Mouse (Mus musculus) ES-E14 (cell line): ENCODE data around the gene Rps3a1. TPM values are rescaled to one million over a fixed set of nuclear protein-coding genes. Genes with fewer than 3 reads are reported as not detected.
"Not testable (repeated sequence)": the region's sequence is repeated elsewhere in the genome, so short reads cannot be mapped to it uniquely, and the experiment has no call there.

Experiments
- DNase-seq: peaks from one replicate; pipeline ENCODE4 v3.0.0-alpha.2; 2013; ENCODE audit warnings: low read depth, low spot score
- H3K27ac ChIP-seq: 2 replicates; pipeline ENCODE4 v1.5.1; 2012; ENCODE audit warnings: low read depth, mild to moderate bottlenecking, low read length, moderate library complexity, mixed read lengths; ENCODE audit not compliant: poor library complexity, insufficient read depth, severe bottlenecking
- H3K36me3 ChIP-seq: 2 replicates; pipeline ENCODE4 v1.6.1; 2012; ENCODE audit warnings: mild to moderate bottlenecking, low read length, moderate library complexity, mixed read lengths; ENCODE audit not compliant: control insufficient read depth, poor library complexity, insufficient read depth, severe bottlenecking
- H3K4me1 ChIP-seq, 2 experiments: fragments of 150-350 bp in 1 of 2; sonication (generic) in 1 of 2; 2 replicates each; pipeline ENCODE4 v1.6.1; 2012; ENCODE audit warnings: low read length in 2 of 2, mild to moderate bottlenecking in 1 of 2, mixed read lengths in 1 of 2; ENCODE audit not compliant: control insufficient read depth in 2 of 2, insufficient read depth in 2 of 2, poor library complexity in 1 of 2
- H3K4me3 ChIP-seq, 2 experiments: fragments of 150-350 bp in 1 of 2; sonication (generic) in 1 of 2; 2 replicates each; pipeline ENCODE4 v1.5.1; 2012; ENCODE audit warnings: low read length in 2 of 2, low read depth in 1 of 2, mild to moderate bottlenecking in 1 of 2, mixed read lengths in 1 of 2; ENCODE audit not compliant: insufficient read depth in 1 of 2, poor library complexity in 1 of 2, severe bottlenecking in 1 of 2
- H3K9ac ChIP-seq: 2 replicates; pipeline ENCODE4 v1.6.1; 2012; ENCODE audit warnings: low read depth, mild to moderate bottlenecking, low read length, mixed read lengths; ENCODE audit not compliant: poor library complexity, insufficient read depth, severe bottlenecking
- H3K9me3 ChIP-seq: fragments of 150-350 bp; sonication (generic); 2 replicates; pipeline ENCODE4 v1.6.1; 2012; ENCODE audit warnings: low read depth, mild to moderate bottlenecking, low read length; ENCODE audit not compliant: control insufficient read depth, insufficient read depth
- CHD2 ChIP-seq: IDR thresholded peaks from 2 replicates; pipeline ENCODE4 v1.6.1; 2014; ENCODE audit warnings: mild to moderate bottlenecking, low read depth, low read length, inconsistent platforms
- HCFC1 ChIP-seq: IDR thresholded peaks from 2 replicates; pipeline ENCODE4 v1.6.1; 2012; ENCODE audit warnings: low read length, inconsistent platforms, borderline replicate concordance; ENCODE audit not compliant: insufficient read depth
- MAFK ChIP-seq: IDR thresholded peaks from 2 replicates; pipeline ENCODE4 v1.6.1; 2014; ENCODE audit warnings: mild to moderate bottlenecking, low read depth, low read length, inconsistent platforms; ENCODE audit not compliant: insufficient read depth
- ZC3H11A ChIP-seq: IDR thresholded peaks from 2 replicates; pipeline ENCODE4 v1.6.1; 2012; ENCODE audit warnings: low read depth, mild to moderate bottlenecking, inconsistent platforms, low read length, borderline replicate concordance
- ZNF384 ChIP-seq: IDR thresholded peaks from 2 replicates; pipeline ENCODE4 v1.6.1; 2012; ENCODE audit warnings: low read depth, low read length, inconsistent platforms
- in situ Hi-C, 2 experiments: fragments of 600-800 bp; cut with MboI; formaldehyde crosslinking; loops; one replicate each; pipeline ENCODE4 v1.15.1; 2025; ENCODE audit warnings: low sequenced_read_pairs in 2 of 2, inconsistent platforms in 1 of 2; ENCODE audit not compliant: unreplicated experiment in 2 of 2
- total RNA-seq: library from RNA; depleted of rRNA; stranded (reverse); fragments of 300-350 nt; gene quantifications from 2 replicates; pipeline ENCODE4 v1.2.3, GENCODE M21; 2012

Gene Rps3a1
- total RNA-seq, 1 experiment = 665 TPM

DNA sequence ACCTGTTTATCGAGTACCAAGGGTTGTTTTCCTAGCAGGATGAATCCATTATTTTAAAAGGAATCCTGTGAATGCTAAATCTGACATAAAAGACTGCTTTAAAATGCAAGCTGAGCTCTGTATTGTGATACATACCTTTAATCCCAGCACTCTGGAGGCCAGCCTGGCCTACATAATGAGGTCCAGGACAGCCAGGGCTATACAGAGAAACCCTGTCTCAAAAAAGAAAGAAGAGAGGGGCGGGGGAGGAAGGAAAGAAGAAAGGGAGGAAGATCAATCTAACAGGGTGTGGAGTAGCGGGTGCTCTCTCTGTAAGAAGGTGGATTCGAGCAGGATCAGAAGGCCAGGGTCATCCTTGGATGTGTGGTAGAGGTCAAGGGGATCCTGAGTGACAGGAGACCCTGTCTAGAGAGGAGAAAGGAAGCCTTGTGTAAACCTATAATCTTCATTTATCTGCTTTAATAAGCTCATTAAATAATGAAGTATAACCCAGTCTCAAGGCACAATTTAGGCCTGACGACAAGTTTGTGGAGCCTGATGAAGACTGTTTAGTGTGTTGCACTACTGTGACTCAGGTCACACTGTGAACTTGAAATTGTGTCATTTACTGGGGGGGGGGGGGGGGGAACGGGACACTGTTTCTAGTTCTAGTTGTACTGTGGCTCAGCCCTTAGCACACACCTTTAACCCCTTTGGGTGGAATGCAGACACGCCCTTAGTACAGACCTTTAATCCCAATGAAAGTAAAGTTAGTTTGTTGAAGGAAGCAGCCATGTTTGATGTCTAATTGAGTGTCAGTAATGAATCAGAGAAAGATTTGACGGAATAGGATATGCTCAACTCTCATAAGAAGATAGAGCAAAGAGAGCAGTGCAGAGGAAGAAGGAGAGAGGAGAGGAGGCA is 34.6 kb downstream of the Rps3a1 start:
- Histone ChIP-seq H3K27ac (no peak overlapping the region), H3K4me3 (no peak overlapping the region)

DNA sequence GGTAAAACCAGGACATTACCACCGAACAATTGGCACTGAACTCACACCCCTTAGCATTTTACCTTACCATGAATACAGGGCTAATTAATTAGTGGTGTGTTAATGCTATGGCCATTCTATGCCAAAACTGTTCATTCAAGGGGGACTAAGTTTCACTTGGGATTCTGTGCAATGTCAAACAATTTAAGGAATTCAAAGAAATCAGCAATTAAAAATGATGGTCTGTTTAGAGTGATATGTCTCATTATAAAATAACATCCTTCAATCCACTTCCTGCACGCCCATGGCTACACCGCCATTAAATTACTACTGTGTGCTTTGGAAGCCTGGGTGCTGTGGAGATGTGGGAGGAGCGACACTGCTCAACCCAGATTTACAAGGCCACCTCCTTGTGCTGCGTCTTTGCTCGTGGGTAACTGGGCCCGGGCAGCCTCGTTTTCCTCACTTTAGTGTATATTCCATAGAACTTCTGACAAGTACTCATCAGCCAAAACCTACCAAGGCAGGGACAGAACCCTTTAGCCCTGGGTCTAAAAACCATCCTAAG is 36.3 kb downstream of the Rps3a1 start:
- Histone ChIP-seq H3K9ac (no peak overlapping the region), H3K27ac (no peak overlapping the region), H3K4me3 (no peak overlapping the region), H3K36me3 (peaks cover 5% of the 10 kb centered on the region; the same call in 1 of the 2 replicates), H3K4me1 (no peaks in the 10 kb centered on the region), H3K9me3 (no peaks in the 10 kb centered on the region)
- TF ChIP-seq CHD2 (no peak), HCFC1 (no peak), ZNF384 (no peak)
- DNase-seq = no peak
- in situ Hi-C loops = loop anchor here in 1 of 2 experiments (25.0 kb wide), 1 partner anchor 394 kb away; no protein-coding TSS in a partner anchor

More for the DNA sequence above, 34.6 kb downstream of the Rps3a1 start:
- in situ Hi-C loops = loop anchor here in 1 of 2 experiments (25.0 kb wide), 1 partner anchor 396 kb away; no protein-coding TSS in a partner anchor
- no peak for DNase-seq
- no peaks in the 10 kb centered on the region for H3K9me3 ChIP-seq
- H3K36me3 ChIP-seq = peaks cover 3% of the 10 kb centered on the region; the same call in 1 of the 2 replicates
- TF ChIP-seq HCFC1 = no peak
- TF ChIP-seq ZNF384 = no peak
- no peak for TF ChIP-seq CHD2
- TF ChIP-seq ZC3H11A = no peak
- TF ChIP-seq MAFK = no peak
- no peaks in the 10 kb centered on the region for H3K4me1 ChIP-seq
- no peak overlapping the region for H3K9ac ChIP-seq

DNA sequence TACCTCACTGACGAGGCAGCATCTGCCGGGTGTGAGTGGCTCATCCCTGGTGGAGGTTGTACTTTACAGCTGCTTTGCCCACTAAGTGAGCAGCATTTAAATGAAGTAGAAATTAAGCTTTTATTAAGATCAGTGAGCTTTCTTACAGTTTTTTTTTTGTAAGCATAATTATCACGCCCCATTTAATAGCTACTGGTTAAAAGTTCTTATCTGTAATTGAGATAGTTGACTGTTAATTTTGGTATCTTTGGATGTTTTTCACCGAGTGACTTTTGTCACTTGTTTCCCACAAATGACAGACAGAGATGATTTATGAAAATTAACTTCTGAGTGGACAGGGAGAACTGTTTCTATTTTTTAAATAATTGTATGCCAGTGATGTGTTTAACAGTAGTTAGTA is 37.6 kb downstream of the Rps3a1 start:
- Histone ChIP-seq H3K4me1 (no peaks in the 10 kb centered on the region), H3K9ac (no peak overlapping the region), H3K36me3 (peaks cover 5% of the 10 kb centered on the region; the same call in 1 of the 2 replicates), H3K9me3 (no peaks in the 10 kb centered on the region), H3K27ac (no peak overlapping the region), H3K4me3 (no peak overlapping the region)
- no peak for DNase-seq
- TF ChIP-seq HCFC1 (no peak), ZC3H11A (no peak), MAFK (no peak), CHD2 (no peak), ZNF384 (no peak)
- in situ Hi-C loops = loop anchor here in 1 of 2 experiments (25.0 kb wide), 1 partner anchor 393 kb away; no protein-coding TSS in a partner anchor

DNA sequence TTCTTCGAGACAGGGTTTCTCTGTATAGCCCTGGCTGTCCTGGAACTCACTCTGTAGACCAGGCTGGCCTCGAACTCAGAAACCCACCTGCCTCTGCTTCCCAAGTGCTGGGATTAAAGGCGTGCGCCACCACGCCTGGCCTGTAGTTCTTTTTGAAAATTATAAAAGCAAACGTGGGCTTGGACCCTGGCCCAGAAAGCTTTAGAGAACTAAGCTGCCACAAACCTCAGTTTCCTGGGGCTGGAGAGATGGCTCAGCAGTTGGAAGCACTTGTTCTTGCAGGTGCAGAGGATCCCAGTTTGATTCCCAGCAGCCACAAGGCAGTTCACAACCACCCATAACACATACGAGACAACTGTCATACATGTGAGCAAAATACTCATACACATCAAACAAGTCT is 38.1 kb downstream of the Rps3a1 start:
- not testable (repeated sequence) for H3K9ac ChIP-seq, H3K36me3 ChIP-seq, H3K27ac ChIP-seq, DNase-seq, H3K4me3 ChIP-seq, H3K4me1 ChIP-seq, H3K9me3 ChIP-seq
- in situ Hi-C loops = loop anchor here in 1 of 2 experiments (25.0 kb wide), 1 partner anchor 392 kb away; no protein-coding TSS in a partner anchor
